Mouse (Mus musculus) layer of hippocampus, adult 2 months (tissue): ENCODE measurements at regions not wholly inside any gene's neighbourhood (a gene's known extent, or its start where the extent isn't known, plus 50 kb on each side); places are given as distances from the start of the nearest gene placed in this dataset.

Experiments used
- DNase-seq, 2 experiments: peaks; one replicate each; pipeline ENCODE4 v3.0.0; 2022; ENCODE audit warnings: low spot score in 2 of 2
- H3K27ac ChIP-seq: fragments of 200-600 bp; 2 replicates; pipeline ENCODE4 v1.8.1; 2022
- H3K4me3 ChIP-seq: fragments of 200-600 bp; 2 replicates; pipeline ENCODE4 v1.8.1; 2022; ENCODE audit warnings: mild to moderate bottlenecking
- CTCF ChIP-seq: fragments of 200-600 bp; conservative IDR thresholded peaks from 2 replicates; pipeline ENCODE4 v1.8.1; 2022; ENCODE audit warnings: antibody characterized with exemption, mild to moderate bottlenecking, moderate library complexity

- peak; percentile 33 to 48 for DNase-seq
- H3K4me3 ChIP-seq: no peak overlapping the region
- H3K27ac ChIP-seq: no peak overlapping the region
- no peak for TF ChIP-seq CTCF
Measured at GRCm38 (mm10) chr9:86961663-86962062, 53.7 kb upstream of the Ripply2 start.

- TF ChIP-seq CTCF: no peak
- no peak overlapping the region for H3K4me3 ChIP-seq
- DNase-seq: peak in 1 of 2 experiments; percentile 51
- peak overlapping the region; percentile 48; the same call in 1 of the 2 replicates for H3K27ac ChIP-seq
Measured at GRCm38 (mm10) chr9:86957076-86957475, 58.3 kb upstream of the Ripply2 start.

GRCm38 (mm10) chr9:86955720-86956119 lies 59.6 kb upstream of the Ripply2 start:
- TF ChIP-seq CTCF: peak; percentile 67
- DNase-seq: no peak
- no peak overlapping the region for H3K4me3 ChIP-seq
- no peak overlapping the region for H3K27ac ChIP-seq

- Histone ChIP-seq H3K27ac (no peak overlapping the region), H3K4me3 (no peak overlapping the region)
- no peak for DNase-seq
- TF ChIP-seq CTCF: no peak
Measured at GRCm38 (mm10) chr9:86951958-86952509, 63.3 kb upstream of the Ripply2 start.

GRCm38 (mm10) chr9:86949885-86950284 lies 65.5 kb upstream of the Ripply2 start:
- Histone ChIP-seq H3K4me3 (no peak overlapping the region), H3K27ac (no peak overlapping the region)
- no peak for TF ChIP-seq CTCF
- no peak for DNase-seq

GRCm38 (mm10) chr9:86931196-86931595 lies 50.7 kb upstream of the Snap91 start:
- no peak overlapping the region for H3K27ac ChIP-seq
- no peak for TF ChIP-seq CTCF
- no peak for DNase-seq
- no peak overlapping the region for H3K4me3 ChIP-seq
